Mouse (Mus musculus) leukemia stem cell, adult 10-12 weeks (primary cell): ENCODE data around the gene Isca1. TPM values are rescaled to one million over a fixed set of nuclear protein-coding genes. Genes with fewer than 3 reads are reported as not detected.

Experiments used
- polyA plus RNA-seq: library from polyadenylated mRNA; stranded (reverse); fragments of >175 nt; gene quantifications from 2 replicates; pipeline ENCODE4 v1.2.3, GENCODE M21; 2012; ENCODE audit warnings: low replicate concordance

Isca1 gene
- 122 and 135 TPM in 2 replicates for polyA plus RNA-seq

DNA sequence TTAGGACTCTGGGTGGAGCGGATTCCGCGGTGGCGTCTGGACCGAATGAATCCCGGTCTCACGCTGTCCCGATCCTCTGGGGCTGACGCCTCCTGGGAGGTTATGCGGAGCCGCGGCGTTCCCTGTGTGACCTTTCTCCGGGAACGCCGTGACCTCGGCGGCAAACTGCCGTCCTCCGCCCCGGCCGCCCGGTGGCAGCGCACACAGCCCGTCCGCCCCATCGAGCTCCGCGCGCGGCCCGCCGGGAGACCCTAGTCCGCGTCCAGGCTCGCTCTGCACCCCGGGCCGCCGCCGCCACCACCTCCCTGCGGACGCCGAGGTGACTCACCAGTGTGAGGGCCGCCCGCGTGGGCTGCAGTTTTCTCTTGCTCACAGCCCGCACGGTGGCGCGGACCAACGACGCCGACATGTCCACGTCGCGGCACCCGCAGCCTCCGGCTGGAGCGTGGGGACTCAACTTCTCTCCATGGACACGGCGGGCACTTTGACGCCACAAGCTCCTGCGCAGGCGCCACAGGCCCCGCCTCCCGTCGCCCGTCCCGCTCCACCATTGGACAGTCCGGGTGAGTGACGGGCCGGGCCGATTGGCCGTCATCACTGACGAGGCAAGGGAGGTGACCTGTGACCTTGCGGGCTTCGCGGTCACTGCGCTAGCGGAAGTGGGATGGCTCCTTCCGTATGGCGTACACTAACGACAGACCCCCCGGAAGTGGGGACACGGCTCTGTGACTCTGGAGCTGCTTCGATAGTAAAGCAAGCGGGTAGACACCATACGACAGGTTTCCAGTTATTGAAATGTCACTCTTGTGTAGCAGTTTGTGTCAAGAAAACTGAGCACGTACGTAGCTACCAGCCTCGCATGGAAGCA is at the start of gene Isca1:
TSS of gene Isca1 (minus strand) at position 515 of the 868 bp plus-strand sequence.

DNA sequence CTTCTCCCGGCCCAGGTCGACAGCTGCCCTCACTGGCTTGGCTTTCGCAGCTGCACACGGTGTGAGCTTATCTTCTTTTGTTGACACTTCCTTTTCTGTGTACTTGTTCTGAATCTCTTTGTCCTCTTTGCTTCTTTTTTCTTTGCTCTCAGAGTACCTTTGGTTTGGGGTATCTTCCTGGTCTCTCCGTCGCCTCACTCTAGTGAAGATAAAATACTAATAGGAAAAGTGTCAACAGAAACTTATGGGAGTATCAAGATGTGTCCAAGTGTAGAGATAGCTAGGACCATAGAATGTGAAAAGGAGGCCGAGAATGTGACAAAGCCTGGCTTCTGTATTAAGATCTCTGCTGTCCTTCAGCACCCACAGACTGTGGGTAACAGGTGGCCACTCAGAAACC is 12.5 kb upstream of the Isca1 start, which contains the start of gene Gm49354:
TSS of gene Gm49354 (minus strand) at position 101 of the 400 bp plus-strand sequence.

DNA sequence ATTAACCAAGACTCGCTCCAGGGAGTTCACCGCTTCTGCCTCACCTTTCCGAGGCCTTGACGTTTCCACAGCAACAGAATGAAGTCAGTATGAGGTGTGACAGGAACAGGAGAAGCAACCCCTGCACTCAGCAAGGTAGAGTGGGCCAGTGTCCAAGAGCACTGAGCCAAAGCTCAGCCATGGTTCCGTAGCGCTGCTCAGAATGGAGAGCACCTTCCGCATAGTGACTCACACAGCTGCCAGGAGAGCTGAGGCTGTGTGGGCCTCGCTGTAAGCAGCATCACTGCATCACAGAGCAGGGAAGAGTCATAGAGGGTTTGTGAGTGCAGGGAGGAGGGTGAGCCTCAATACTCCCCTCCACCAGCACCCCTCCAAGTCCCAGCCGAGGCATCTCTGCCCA is 22.9 kb downstream of the Isca1 start, which contains the start of gene 1700014D04Rik:
TSS of gene 1700014D04Rik (minus strand) at position 42 of the 400 bp plus-strand sequence.

GRCm38 (mm10) chr13:59731652-59732051 is 38.0 kb downstream of the Isca1 start, which contains the start of gene Spata31d1d:
TSS of gene Spata31d1d (minus strand) at chr13:59731752.

GRCm38 (mm10) chr13:59711984-59712383 is 57.6 kb downstream of the Isca1 start, which contains the start of gene Spata31d1b:
TSS of gene Spata31d1b (plus strand) at chr13:59712284.

GRCm38 (mm10) chr13:59710230-59710629 is 59.4 kb downstream of the Isca1 start, which contains the start of gene Spata31d1a:
TSS of gene Spata31d1a (minus strand) at chr13:59710330.

Other genes starting within 250 kb of the Isca1 start
- gene Agtpbp1, start 184.6 kb downstream of the Isca1 start, polyA plus RNA-seq, result 3.4 and 4.0 TPM in 2 replicates
- gene Naa35, start 184.6 kb downstream of the Isca1 start, polyA plus RNA-seq, result 3.2 and 9.2 TPM in 2 replicates
- 7.7 and 10.0 TPM in 2 replicates for gene Golm1, start 94.0 kb downstream of the Isca1 start, polyA plus RNA-seq
- not detected in 2 replicates for gene 4921517D22Rik, start 75.7 kb downstream of the Isca1 start, polyA plus RNA-seq
- not detected in 2 replicates for gene Spata31d1a, start 59.5 kb downstream of the Isca1 start, polyA plus RNA-seq
- gene Spata31d1b, start 57.5 kb downstream of the Isca1 start, polyA plus RNA-seq, result not detected in 2 replicates
- 0.10 and 0.11 TPM in 2 replicates for gene Spata31d1d, start 38.1 kb downstream of the Isca1 start, polyA plus RNA-seq
- 0.05 TPM in 1 of 2 replicates, not detected in the other for gene 1700014D04Rik, start 23.1 kb downstream of the Isca1 start, polyA plus RNA-seq
- 11.8 TPM in 1 of 2 replicates, not detected in the other for gene Gm49354, start 12.4 kb upstream of the Isca1 start, polyA plus RNA-seq
- 37.5 and 56.9 TPM in 2 replicates for gene Tut7, start 53.3 kb upstream of the Isca1 start, polyA plus RNA-seq